Mouse (Mus musculus): Measurements from ENCODE around the gene Nrp1.
A peak's percentile ranks its signal among the peaks of the same experiment; 100 is the strongest.

The Nrp1 gene

GRCm38 (mm10) chr8:128358406-128358755, at the start of gene Nrp1:
TSS of gene Nrp1 (plus strand) at chr8:128358604.
- peak; percentile 59 to 61 for DNase-seq

- DNase-seq, result no peak
These were observed 37.6 kb upstream of the Nrp1 start for GRCm38 (mm10) chr8:128320797-128321196.

- DNase-seq, result no peak
These were observed 31.1 kb upstream of the Nrp1 start for GRCm38 (mm10) chr8:128327281-128327680.

- DNase-seq, result peak in 1 of 2 experiments; percentile 13
These were observed 30.5 kb upstream of the Nrp1 start for GRCm38 (mm10) chr8:128327922-128328321.

- no peak for DNase-seq
These were observed 28.9 kb upstream of the Nrp1 start for GRCm38 (mm10) chr8:128329502-128329901.

GRCm38 (mm10) chr8:128335976-128336375, 22.4 kb upstream of the Nrp1 start:
- no peak for DNase-seq

GRCm38 (mm10) chr8:128338951-128339350, 19.5 kb upstream of the Nrp1 start:
- no peak for DNase-seq

GRCm38 (mm10) chr8:128339521-128339920, 18.9 kb upstream of the Nrp1 start:
- no peak for DNase-seq

GRCm38 (mm10) chr8:128350405-128350804, 8.0 kb upstream of the Nrp1 start:
- no peak for DNase-seq

- no peak for DNase-seq
These were observed 7.2 kb upstream of the Nrp1 start for GRCm38 (mm10) chr8:128351211-128351610.

- no peak for DNase-seq
These were observed 5.6 kb upstream of the Nrp1 start for GRCm38 (mm10) chr8:128352821-128353220.

GRCm38 (mm10) chr8:128353999-128354398, 4.4 kb upstream of the Nrp1 start:
- no peak for DNase-seq

- no peak for DNase-seq
These were observed 3.3 kb upstream of the Nrp1 start for GRCm38 (mm10) chr8:128355091-128355490.

GRCm38 (mm10) chr8:128356170-128356569, 2.2 kb upstream of the Nrp1 start:
- DNase-seq, result no peak

- peak; percentile 89 to 92 for DNase-seq
These were observed 1.4 kb upstream of the Nrp1 start for GRCm38 (mm10) chr8:128356796-128357539.

GRCm38 (mm10) chr8:128357540-128358405, 631 bp upstream of the Nrp1 start:
- peak; percentile 67 to 68 for DNase-seq

GRCm38 (mm10) chr8:128358756-128359520, 534 bp downstream of the Nrp1 start:
- peak; percentile 79 to 82 for DNase-seq

GRCm38 (mm10) chr8:128359521-128360318, 1.3 kb downstream of the Nrp1 start:
- peak; percentile 37 to 45 for DNase-seq

- no peak for DNase-seq
These were observed 3.0 kb downstream of the Nrp1 start for GRCm38 (mm10) chr8:128361343-128361870.

- peak; percentile 79 to 86 for DNase-seq
These were observed 4.7 kb downstream of the Nrp1 start for GRCm38 (mm10) chr8:128362940-128363595.

GRCm38 (mm10) chr8:128370496-128370895, 12.1 kb downstream of the Nrp1 start:
- DNase-seq, result no peak

Data from lung, adult 18-20 months (tissue).